Mouse (Mus musculus) frontal cortex, adult (tissue): ENCODE measurements at regions not wholly inside any gene's neighbourhood (a gene's known extent, or its start where the extent isn't known, plus 50 kb on each side); places are given as distances from the start of the nearest gene placed in this dataset.
A peak's percentile ranks its signal among the peaks of the same experiment; 100 is the strongest.
"Not testable (repeated sequence)": the region's sequence is repeated elsewhere in the genome, so short reads cannot be mapped to it uniquely, and the experiment has no call there.

Experiments
- ATAC-seq: cut with Nextera tagmentation; 2 replicates; pipeline ENCODE4 v1.9.2; 2017; ENCODE audit warnings: mild to moderate bottlenecking, moderate library complexity, mixed read lengths; ENCODE audit not compliant: low TSS enrichment

DNA sequence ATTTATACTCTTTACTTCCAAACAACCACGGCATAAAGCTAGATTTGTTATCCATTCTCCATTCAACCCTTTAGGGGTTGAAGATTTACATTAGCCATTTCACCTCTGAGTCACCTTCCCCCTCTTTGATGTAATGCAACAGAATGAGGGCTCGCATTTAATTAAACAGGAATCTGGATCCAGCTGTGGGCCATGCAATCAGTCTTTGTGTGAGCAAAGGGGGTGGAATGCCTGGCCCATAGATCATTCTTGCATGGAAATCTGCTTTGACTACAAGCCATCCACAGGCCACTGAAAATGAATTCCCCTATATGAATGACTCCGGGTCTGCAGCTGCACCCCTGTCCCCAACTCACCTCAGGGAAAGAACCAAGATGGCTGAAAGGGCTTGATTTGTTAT lies 574.4 kb downstream of the Cypt12 start:
- no peak for ATAC-seq

GRCm38 (mm10) chr3:18524011-18524410 lies 575.8 kb downstream of the Cypt12 start:
- no peak for ATAC-seq

GRCm38 (mm10) chr3:18557201-18557600 lies 609.0 kb downstream of the Cypt12 start:
- no peak for ATAC-seq

DNA sequence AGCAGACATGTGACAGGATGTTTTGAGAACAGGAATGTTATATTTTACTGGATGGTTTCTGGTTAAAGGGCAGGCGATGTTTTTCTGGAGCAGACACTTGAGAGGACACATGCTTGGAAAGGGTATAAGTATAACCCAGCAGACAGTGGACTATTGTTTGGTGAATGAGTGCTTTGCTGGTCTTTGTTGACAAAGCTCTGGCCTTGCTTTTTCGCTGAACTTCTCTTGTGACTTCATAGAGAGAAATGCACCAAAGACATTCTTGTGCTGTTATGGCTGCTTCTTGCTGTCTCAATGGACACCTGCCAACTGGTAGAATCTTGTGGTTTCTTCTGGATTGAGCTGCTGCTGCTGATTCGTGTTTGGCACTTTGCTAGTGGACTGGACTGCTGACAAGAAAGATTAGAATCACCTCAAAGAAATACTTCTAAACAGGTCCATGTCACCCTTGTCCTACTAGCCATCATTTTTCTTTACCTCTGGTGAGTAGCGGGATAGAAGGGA lies 612.1 kb downstream of the Cypt12 start:
- no peak for ATAC-seq

DNA sequence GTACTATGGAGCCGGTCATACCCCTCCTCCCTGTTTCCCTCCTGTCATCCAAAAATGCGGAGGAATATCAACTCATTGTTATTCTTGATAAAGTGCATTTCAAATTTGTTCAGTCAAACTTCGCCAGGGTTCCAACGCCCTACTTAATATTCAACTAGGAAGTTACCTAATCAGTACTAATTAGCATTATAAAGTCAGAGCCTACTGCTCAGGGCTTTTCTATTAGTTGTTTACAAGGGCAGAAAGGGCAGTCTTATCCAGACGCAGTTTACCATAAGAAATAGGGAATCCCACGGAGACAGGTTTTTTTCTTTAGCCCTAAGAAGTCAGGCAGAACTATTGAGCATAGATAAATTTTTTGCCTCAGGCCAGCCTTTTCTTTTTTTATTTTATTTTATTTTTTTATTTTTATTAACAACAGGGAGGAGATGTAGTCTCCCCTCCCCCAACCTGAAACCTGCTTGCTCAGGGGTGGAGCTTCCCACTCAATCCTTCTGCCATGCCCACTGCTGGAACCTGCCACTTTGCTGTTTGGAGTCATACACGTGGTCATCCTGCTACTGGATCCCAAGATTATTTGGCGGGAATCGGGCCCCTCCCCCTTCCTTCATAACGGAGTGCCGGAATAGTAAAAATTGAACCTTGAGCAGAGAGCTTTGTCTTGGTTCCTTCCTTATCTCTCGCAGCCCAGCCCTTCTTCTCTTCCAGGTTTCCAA lies 632.9 kb downstream of the Cypt12 start:
- ATAC-seq: not testable (repeated sequence)

DNA sequence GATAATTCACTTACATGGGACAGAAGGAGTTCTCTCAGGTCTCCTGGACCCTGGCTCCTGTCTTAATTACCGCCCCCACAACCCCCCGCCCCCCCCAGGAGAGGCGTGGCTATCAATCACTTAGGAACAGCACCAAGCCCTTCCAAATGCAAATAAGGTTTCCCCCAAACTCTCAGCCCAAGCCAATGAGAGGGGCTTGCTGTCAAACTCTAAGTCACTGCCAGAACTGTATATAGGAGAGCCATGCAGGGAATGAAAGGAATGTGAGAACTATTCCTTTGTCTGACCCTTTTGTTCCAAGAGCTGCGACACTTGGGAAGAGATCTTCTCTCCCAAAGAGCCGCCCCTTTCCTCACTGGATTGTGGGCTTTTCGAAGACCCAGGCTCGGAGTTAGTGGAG lies 672.4 kb downstream of the Cypt12 start:
- ATAC-seq: no peak

DNA sequence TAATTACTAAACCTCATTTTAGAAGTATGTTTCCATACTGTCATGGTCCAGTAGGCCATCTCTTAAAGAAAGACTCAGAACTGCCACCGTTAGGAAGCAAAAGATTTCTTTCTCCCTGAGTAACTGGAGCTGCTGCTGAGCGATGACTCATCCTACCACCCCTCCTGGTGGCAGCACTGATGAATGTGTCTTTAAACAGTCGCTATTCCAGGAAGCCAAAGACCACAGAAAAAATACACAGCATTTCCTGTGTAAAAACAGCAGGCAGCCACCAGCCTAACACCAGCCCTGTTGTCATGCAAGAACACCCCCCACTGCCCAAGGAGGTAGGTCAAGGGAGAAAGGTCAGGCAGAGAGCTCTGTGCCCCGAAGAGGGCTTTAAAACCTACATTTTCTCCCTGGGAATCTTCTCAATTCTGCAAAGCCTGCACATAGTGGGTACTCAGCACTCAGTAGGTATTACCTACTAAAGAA lies 675.7 kb downstream of the Cypt12 start:
- peak; percentile 91 for ATAC-seq

GRCm38 (mm10) chr3:18624381-18625145 lies 676.4 kb downstream of the Cypt12 start:
- ATAC-seq: peak; percentile 79

- peak; percentile 50 for ATAC-seq
Measured at GRCm38 (mm10) chr3:18625395-18626328, 677.5 kb downstream of the Cypt12 start.

DNA sequence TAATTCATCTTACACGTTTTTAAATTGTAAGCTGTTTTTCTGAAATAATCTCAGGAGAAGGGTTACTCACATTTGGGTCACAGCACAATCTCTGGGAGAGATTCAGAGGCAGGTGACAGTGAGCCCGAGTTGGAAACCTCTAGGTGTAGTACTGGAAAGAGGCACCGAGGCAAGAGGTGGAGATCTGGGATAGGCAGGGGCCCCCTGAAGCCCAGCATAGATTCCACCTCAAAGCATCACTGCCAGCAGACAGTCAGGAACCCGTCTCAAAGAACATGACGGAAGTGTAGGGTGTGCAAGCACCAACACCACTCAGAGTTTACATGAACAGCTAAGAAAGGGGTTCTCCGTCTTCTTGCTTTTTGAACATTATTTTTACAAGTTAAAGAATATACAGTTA lies 678.2 kb downstream of the Cypt12 start:
- ATAC-seq: no peak

- ATAC-seq: no peak
Measured at GRCm38 (mm10) chr3:18626820-18627219, 678.6 kb downstream of the Cypt12 start.

GRCm38 (mm10) chr3:18629233-18629632 lies 681.0 kb downstream of the Cypt12 start:
- no peak for ATAC-seq

GRCm38 (mm10) chr3:18631601-18632000 lies 683.4 kb downstream of the Cypt12 start:
- ATAC-seq: no peak

DNA sequence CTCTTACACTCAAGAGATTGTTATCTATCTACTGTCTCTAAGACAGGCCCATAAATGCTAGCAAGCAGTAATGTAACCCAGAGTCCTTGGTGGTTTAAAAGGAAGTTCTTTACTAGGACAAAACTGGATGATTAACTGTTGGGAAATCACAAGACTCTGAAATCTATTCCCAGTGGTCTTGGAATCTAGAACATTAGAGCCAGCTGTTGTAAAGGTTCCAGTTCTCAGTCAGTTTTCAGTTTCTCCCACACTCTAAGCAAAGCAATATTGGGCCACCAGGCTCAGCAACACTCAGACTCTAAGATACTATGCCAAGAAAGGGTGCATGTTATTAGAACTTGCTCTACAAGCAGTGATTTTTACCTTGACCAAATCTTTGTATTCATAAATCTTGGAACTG lies 686.6 kb downstream of the Cypt12 start:
- ATAC-seq: no peak

DNA sequence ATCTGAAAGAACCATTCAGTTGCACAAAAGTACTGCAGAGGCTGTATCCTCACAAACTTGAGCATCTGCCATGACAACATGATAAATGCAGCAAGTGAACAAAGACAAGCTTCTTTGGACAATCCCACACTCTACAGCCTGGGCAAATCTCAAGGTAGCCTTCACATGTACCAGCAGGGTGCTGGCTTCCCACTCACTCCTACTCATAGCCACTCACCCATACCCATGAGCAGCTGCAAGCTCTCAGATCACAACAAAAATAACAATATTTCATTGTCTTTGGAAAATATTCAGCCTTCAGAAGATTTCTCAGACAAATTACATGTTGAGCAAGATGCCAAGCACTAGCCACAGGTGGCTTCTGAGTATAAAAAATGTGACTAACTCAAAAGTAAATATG lies 689.3 kb downstream of the Cypt12 start:
- ATAC-seq: no peak

DNA sequence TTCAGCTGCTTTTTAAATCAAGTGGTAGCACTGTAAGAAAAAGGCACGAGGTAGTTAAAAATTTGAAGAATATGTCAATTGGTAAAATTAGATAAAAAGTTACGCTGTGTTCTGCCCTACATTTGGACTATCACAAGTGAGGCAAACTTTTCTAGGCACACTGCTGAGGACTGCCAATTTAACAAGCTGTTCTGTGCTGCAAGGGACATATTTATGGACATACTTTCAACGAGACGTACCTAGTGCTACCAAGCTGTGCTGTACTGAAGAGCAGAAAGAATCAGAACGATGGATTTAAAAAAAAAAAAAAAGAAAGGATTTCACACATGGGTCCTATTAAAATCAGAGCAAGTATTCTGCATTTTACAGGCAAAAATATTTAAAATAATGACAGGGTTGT lies 692.1 kb downstream of the Cypt12 start:
- ATAC-seq: peak; percentile 79

DNA sequence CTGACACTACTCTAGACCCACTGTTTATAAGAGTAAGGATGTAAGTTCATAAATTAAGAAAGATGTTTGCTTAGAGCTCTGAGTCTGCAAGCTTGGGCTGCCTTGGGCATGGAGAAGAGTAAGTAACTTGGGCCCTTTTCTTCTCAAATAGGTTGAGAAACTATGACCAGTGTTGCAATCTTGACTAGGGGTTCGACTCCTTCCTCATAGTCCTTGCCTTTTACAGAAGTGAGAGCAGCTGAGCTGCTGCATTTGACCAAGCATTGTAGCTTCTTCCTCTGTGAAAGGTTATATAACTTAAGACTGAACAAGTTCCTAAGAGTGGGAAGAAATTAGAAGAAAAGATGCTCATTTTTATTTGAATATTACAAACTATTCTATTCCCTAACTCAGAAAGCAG lies 693.5 kb downstream of the Cypt12 start:
- ATAC-seq: no peak

GRCm38 (mm10) chr3:18643408-18644035 lies 695.3 kb downstream of the Cypt12 start:
- peak; percentile 77 for ATAC-seq

DNA sequence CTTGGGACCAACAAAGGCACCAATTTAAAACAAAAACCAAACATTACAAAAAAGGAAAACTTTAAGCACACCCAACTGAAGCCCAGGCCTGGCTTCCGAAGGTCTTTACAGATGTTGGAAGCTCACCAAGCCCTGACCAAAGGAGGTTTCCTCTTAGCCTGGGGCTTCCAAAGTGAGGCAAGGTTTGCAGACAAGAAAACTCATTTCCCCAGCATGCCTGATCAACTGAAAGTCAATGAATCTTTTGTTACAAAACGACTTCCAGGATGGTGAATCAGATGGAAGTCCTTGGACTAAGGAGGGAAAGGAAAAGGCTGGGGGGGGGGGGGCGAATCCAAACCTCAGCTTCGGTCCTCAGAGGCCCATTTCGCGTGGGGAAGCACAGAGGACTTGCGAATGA lies 697.3 kb downstream of the Cypt12 start:
- no peak for ATAC-seq

DNA sequence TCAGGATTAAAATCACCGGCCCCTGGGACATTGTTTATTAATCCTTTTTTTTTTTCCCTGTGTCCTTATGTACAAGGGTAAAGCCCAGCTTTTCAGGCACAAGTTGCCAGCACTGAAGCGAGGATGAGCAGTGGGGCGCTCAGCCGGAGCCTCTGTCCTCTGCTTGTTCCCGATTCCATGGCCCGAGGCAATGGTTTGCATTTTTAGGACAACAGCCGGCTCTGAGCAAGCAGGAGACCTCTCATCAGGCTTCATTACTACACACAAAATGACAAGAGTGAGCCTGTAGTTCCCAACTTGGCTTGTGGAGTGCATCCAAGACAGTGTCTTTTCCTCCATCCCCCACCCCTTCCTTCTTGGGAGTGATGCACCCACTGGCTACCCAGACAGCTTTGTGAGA lies 697.7 kb downstream of the Cypt12 start:
- no peak for ATAC-seq

- peak; percentile 94 for ATAC-seq
Measured at GRCm38 (mm10) chr3:18653557-18653956, 705.3 kb downstream of the Cypt12 start.
